Mouse (Mus musculus): ENCODE data around the gene Klri1. TPM values are rescaled to one million over a fixed set of nuclear protein-coding genes. Genes with fewer than 3 reads are reported as not detected.

Klri1 gene
- polyA plus RNA-seq, 1 experiment from 2014 or later: not detected

Small RNAs within 50 kb of the gene (microRNA-seq; reads per million reads assigned to microRNA genes)
- not detected for gene Mir680-1

Other genes starting within 250 kb of the Klri1 start
- gene Olr1, start 210.0 kb downstream of the Klri1 start, polyA plus RNA-seq (2015; fragmentation: Nextera tagmentation; extraction: Ambion mirVana): 2.7 and 4.3 TPM in 2 replicates
- gene Tmem52b, start 204.6 kb downstream of the Klri1 start, polyA plus RNA-seq (2015; fragmentation: Nextera tagmentation; extraction: Ambion mirVana): not detected in 2 replicates
- gene Gabarapl1, start 184.0 kb downstream of the Klri1 start, polyA plus RNA-seq (2015; fragmentation: Nextera tagmentation; extraction: Ambion mirVana): 78.8 and 82.3 TPM in 2 replicates
- 0.08 and 0.29 TPM in 2 replicates for gene Klre1, start 139.2 kb downstream of the Klri1 start, polyA plus RNA-seq (2015; fragmentation: Nextera tagmentation; extraction: Ambion mirVana)
- 0.93 and 1.4 TPM in 2 replicates for gene Klrd1, start 125.3 kb downstream of the Klri1 start, polyA plus RNA-seq (2015; fragmentation: Nextera tagmentation; extraction: Ambion mirVana)
- 0.57 and 0.71 TPM in 2 replicates for gene Klrk1, start 93.3 kb downstream of the Klri1 start, polyA plus RNA-seq (2015; fragmentation: Nextera tagmentation; extraction: Ambion mirVana)
- gene Klrc3, start 73.8 kb downstream of the Klri1 start, polyA plus RNA-seq (2015; fragmentation: Nextera tagmentation; extraction: Ambion mirVana): not detected in 2 replicates
- gene Klrc2, start 56.4 kb downstream of the Klri1 start, polyA plus RNA-seq (2015; fragmentation: Nextera tagmentation; extraction: Ambion mirVana): 0.13 TPM in 1 of 2 replicates, not detected in the other
- gene Klrc1, start 38.2 kb downstream of the Klri1 start, polyA plus RNA-seq (2015; fragmentation: Nextera tagmentation; extraction: Ambion mirVana): 0.30 and 0.61 TPM in 2 replicates
- 0.04 TPM in 1 of 2 replicates, not detected in the other for gene Klri2, start 23.4 kb upstream of the Klri1 start, polyA plus RNA-seq (2015; fragmentation: Nextera tagmentation; extraction: Ambion mirVana)
- not detected in 2 replicates for gene Gm156, start 67.1 kb upstream of the Klri1 start, polyA plus RNA-seq (2015; fragmentation: Nextera tagmentation; extraction: Ambion mirVana)
- gene Gm17631, start 145.5 kb upstream of the Klri1 start, polyA plus RNA-seq (2015; fragmentation: Nextera tagmentation; extraction: Ambion mirVana): not detected in 2 replicates
- gene Klra17, start 159.5 kb upstream of the Klri1 start, polyA plus RNA-seq (2015; fragmentation: Nextera tagmentation; extraction: Ambion mirVana): 0.10 TPM in 1 of 2 replicates, not detected in the other
- gene Klra5, start 200.5 kb upstream of the Klri1 start, polyA plus RNA-seq (2015; fragmentation: Nextera tagmentation; extraction: Ambion mirVana): 0.51 and 0.57 TPM in 2 replicates

Data from lung, postnatal 0 days (tissue).